ENCODE assay signal across 22 mouse cellular contexts in genomic region chr11:16805886-16806285, GRCm38 (mm10). TPM values are rescaled to one million over a fixed set of nuclear protein-coding genes. Genes with fewer than 3 reads are reported as not detected.
DNase-seq lines count a peak whose midpoint lies in the region; TF ChIP-seq lines count a peak whose summit lies in the region.
"Had no signal": no experiment of that assay in that cellular context is flagged by ENCODE, and none has a peak within 500 bp of the region (broad histone marks: within the 10 kb centered on the region; RNA-seq: fewer than 3 reads in every experiment).

No protein-coding gene starts in this region.

- H3K36me3 ChIP-seq in kidney, adult 2 months (ENCODE audit: control insufficient read depth, insufficient read depth, low read length) = no peaks in the 10 kb centered on the region
- no peaks in the 10 kb centered on the region for H3K36me3 ChIP-seq in splenic B cell, adult 2 months (ENCODE audit: control insufficient read depth, insufficient read depth, low read length, poor library complexity, severe bottlenecking)
- H3K36me3 ChIP-seq: embryonic facial prominence, embryonic 13.5 days; embryonic facial prominence, embryonic 15.5 days; forebrain, embryonic 15.5 days had no signal

- intact Hi-C loops in gastrocnemius, adult 2 months (cut with DNase I) = no loop called here

- peak; percentile 74 for DNase-seq in kidney, adult 2 months
- no peak for DNase-seq in kidney, postnatal 10 days
- DNase-seq in splenic B cell, adult 2 months (ENCODE audit: low read depth, low spot score) = peak; percentile 7
- DNase-seq in gastrocnemius, adult 2 months = no peak
- DNase-seq: adrenal gland, adult 2 months; adrenal gland, postnatal 10 days; adrenal gland, postnatal 25 days; cerebellum, adult 11 months; cerebellum, adult 18-20 months; cerebellum, adult 8-10 months; cerebellum, adult 9-11 months; cerebellum, postnatal 14 days; cerebellum, postnatal 36 days; embryo, embryonic 11 days; forebrain, postnatal 0 days had no signal

- H3K4me3 ChIP-seq in kidney, adult 2 months (ENCODE audit: insufficient read depth, low read depth, low read length) = no peak overlapping the region
- no peak overlapping the region for H3K4me3 ChIP-seq in embryonic fibroblast, embryonic 13.5 days (ENCODE audit: insufficient read depth, low read length)
- no peak overlapping the region for H3K4me3 ChIP-seq in gastrocnemius, adult 2 months
- H3K4me3 ChIP-seq: embryonic facial prominence, embryonic 13.5 days; embryonic facial prominence, embryonic 15.5 days; forebrain, embryonic 13.5 days; forebrain, embryonic 15.5 days had no signal

- no peaks in the 10 kb centered on the region for H3K27me3 ChIP-seq in kidney, adult 2 months (replicated peaks; ENCODE audit: control insufficient read depth, insufficient read depth, low read length)
- no peaks in the 10 kb centered on the region for H3K27me3 ChIP-seq in splenic B cell, adult 2 months (ENCODE audit: control insufficient read depth, insufficient read depth, low read length, poor library complexity, severe bottlenecking)
- H3K27me3 ChIP-seq: embryonic facial prominence, embryonic 13.5 days; embryonic facial prominence, embryonic 15.5 days; forebrain, embryonic 13.5 days; forebrain, embryonic 15.5 days had no signal

- TF ChIP-seq CTCF in kidney, adult 2 months (conservative IDR thresholded peaks at IDR 0.05; ENCODE audit: insufficient read depth, insufficient read length, low read depth, low read length) = no peak
- TF ChIP-seq CTCF in embryonic fibroblast, embryonic 13.5 days (IDR thresholded peaks at IDR 0.05; ENCODE audit: borderline replicate concordance, insufficient read depth, low read length) = no peak
- no peak for TF ChIP-seq CTCF in gastrocnemius, adult 2 months (IDR thresholded peaks at IDR 0.05)

- peaks cover 55% of the 10 kb centered on the region for H3K4me1 ChIP-seq in kidney, adult 2 months (ENCODE audit: control insufficient read depth, insufficient read depth, low read length)
- peaks cover 40% of the 10 kb centered on the region for H3K4me1 ChIP-seq in embryonic fibroblast, embryonic 13.5 days (ENCODE audit: control insufficient read depth, insufficient read depth, low read length)
- H3K4me1 ChIP-seq: forebrain, embryonic 13.5 days; forebrain, embryonic 15.5 days had no signal

- TF ChIP-seq POLR2A in kidney, adult 2 months (IDR thresholded peaks at IDR 0.05; ENCODE audit: low read depth, low read length) = no peak
- no peak for TF ChIP-seq POLR2A in embryonic fibroblast, embryonic 13.5 days (IDR thresholded peaks at IDR 0.05; ENCODE audit: low read depth, low read length)

- 0 out of 2 replicates have a peak overlapping the region, but pooled peaks have one; percentile 45 for H3K27ac ChIP-seq in kidney, adult 2 months (ENCODE audit: insufficient read depth, low read depth, low read length)
- peak overlapping the region; percentile 23; the same call in 1 of the 2 replicates for H3K27ac ChIP-seq in embryonic fibroblast, embryonic 13.5 days (ENCODE audit: insufficient read depth, low read length)
- H3K27ac ChIP-seq in gastrocnemius, adult 2 months = no peak overlapping the region
- H3K27ac ChIP-seq: embryonic facial prominence, embryonic 13.5 days; embryonic facial prominence, embryonic 15.5 days; forebrain, embryonic 13.5 days; forebrain, embryonic 15.5 days had no signal

- 57% methylated on average over 4 of the region's 4 CpGs for WGBS in kidney, adult 2 months

RNA-seq across cellular contexts. Expression of gene Egfr, which starts 53.9 kb away (rescaled TPM):
- 19.9 and 41.0 TPM in 2 replicates for polyA plus RNA-seq in kidney, adult 2 months (2012; rRNA removed)
- polyA plus RNA-seq in embryonic fibroblast, embryonic 13.5 days (2011; ENCODE audit: insufficient read length, low read depth, missing spikeins) = 74.9 and 97.8 TPM in 2 replicates
- total RNA-seq in gastrocnemius, adult 2 months (2021) = 10 to 100 TPM; 12.2 to 14.7 TPM
- total RNA-seq: common myeloid progenitor, adult 5-6 weeks; MEL had no signal

Comparison
In these comparisons a context has a peak if more than half of its experiments do, and no peak if none do; other contexts are left out.
1. DNase-seq: peak in kidney, adult 2 months (single experiment) and splenic B cell, adult 2 months (single experiment); none in kidney, postnatal 10 days (single experiment) and gastrocnemius, adult 2 months (single experiment).